Mouse (Mus musculus) limb, embryonic 14.5 days (tissue): ENCODE results near the gene Tfap2e. TPM values are rescaled to one million over a fixed set of nuclear protein-coding genes. Genes with fewer than 3 reads are reported as not detected.

Experiments used
- ATAC-seq: fragments of 200-750 bp; cut with Nextera tagmentation; 2 replicates; pipeline ENCODE4 v1.8.0; 2017; ENCODE audit warnings: low read depth, moderate number of reproducible peaks, moderate TSS enrichment; ENCODE audit not compliant: low FRiP score
- DNase-seq: peaks from one replicate; pipeline ENCODE4 v3.0.0-alpha.2; 2015; ENCODE audit warnings: low spot score
- H3K27ac ChIP-seq: fragments of 300-500 bp; sonication (generic); replicated peaks from 2 replicates; pipeline ENCODE4 v1.5.1; 2014; ENCODE audit warnings: low read depth, mild to moderate bottlenecking, low read length, moderate library complexity, mixed read lengths
- H3K27me3 ChIP-seq: fragments of 300-500 bp; sonication (generic); 2 replicates; pipeline ENCODE4 v1.6.1; 2014; ENCODE audit warnings: low read length, mixed read lengths; ENCODE audit not compliant: control insufficient read depth, insufficient read depth
- H3K36me3 ChIP-seq: fragments of 300-500 bp; sonication (generic); 2 replicates; pipeline ENCODE4 v1.6.1; 2014; ENCODE audit warnings: mild to moderate bottlenecking, low read length, moderate library complexity, mixed read lengths; ENCODE audit not compliant: control insufficient read depth, insufficient read depth
- H3K4me1 ChIP-seq: fragments of 300-500 bp; sonication (generic); 2 replicates; pipeline ENCODE4 v1.6.1; 2014; ENCODE audit warnings: antibody characterized with exemption, low read length, mixed read lengths; ENCODE audit not compliant: control insufficient read depth, insufficient read depth
- H3K4me2 ChIP-seq: fragments of 300-500 bp; sonication (generic); replicated peaks from 2 replicates; pipeline ENCODE4 v1.6.1; 2014; ENCODE audit warnings: low read depth, mild to moderate bottlenecking, low read length, moderate library complexity; ENCODE audit not compliant: severe bottlenecking
- H3K4me3 ChIP-seq: fragments of 300-500 bp; sonication (generic); replicated peaks from 2 replicates; pipeline ENCODE4 v1.5.1; 2014; ENCODE audit warnings: low read length
- H3K9ac ChIP-seq: fragments of 300-500 bp; sonication (generic); 2 replicates; pipeline ENCODE4 v1.6.1; 2014; ENCODE audit warnings: mild to moderate bottlenecking, low read depth, low read length, moderate library complexity; ENCODE audit not compliant: severe bottlenecking
- H3K9me3 ChIP-seq: fragments of 300-500 bp; sonication (generic); 2 replicates; pipeline ENCODE4 v1.6.1; 2016; ENCODE audit warnings: low read length; ENCODE audit not compliant: control insufficient read depth
- POLR2A ChIP-seq: fragments of 200-500 bp; IDR thresholded peaks from 2 replicates; pipeline ENCODE4 v1.8.0; 2012; ENCODE audit warnings: inconsistent platforms, mild to moderate bottlenecking, moderate library complexity, borderline replicate concordance; ENCODE audit not compliant: insufficient read depth, insufficient read length; ENCODE audit errors: extremely low read depth
- WGBS: fragments of 180-500 bp; shearing (Covaris S2); extraction: QIAGEN DNeasy Blood & Tissue Kit; methylation state at CpG from one replicate; pipeline ENCODE4 v1.1.7; 2014; 5-methylcytosine and 5-hydroxymethylcytosine counted together
- polyA plus RNA-seq, 2 experiments: library from polyadenylated mRNA; depleted of rRNA in 1 of 2; stranded (reverse) in 1 of 2; unstranded in 1 of 2; fragments of >200 nt; fragmentation: Nextera tagmentation in 1 of 2; extraction: Ambion mirVana in 1 of 2; gene quantifications; 2 replicates each; pipeline versions ENCODE4 v1.2.1 to v1.2.3; 2012 to 2014

Tfap2e gene
- polyA plus RNA-seq, 2 experiments: 0.34 to 0.48 TPM

DNA sequence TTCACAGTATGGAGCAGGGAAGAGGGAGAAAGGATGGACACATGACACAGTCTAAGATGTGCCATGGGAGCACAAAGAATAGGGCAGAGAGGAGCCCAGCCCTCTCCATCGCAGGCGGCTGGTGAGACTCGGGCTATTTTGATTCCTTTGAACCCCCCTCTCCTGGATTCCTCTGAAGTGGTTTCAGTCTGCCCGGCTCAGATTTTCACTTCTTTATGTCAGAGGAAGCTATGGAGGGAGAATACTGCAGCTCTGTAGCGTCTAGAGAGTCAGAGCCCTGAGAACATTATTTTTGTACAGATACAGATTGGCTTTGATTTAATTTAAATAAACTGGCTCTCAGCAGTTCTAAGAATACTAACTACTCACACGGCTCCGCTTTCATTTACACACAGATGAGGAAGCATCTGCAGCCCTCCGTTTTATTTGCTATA is 43.1 kb upstream of the Tfap2e start:
- no peaks in the 10 kb centered on the region for H3K9me3 ChIP-seq
- no peaks in the 10 kb centered on the region for H3K36me3 ChIP-seq
- TF ChIP-seq POLR2A: no peak
- H3K4me3 ChIP-seq: no peak overlapping the region
- 36% methylated on average over 8 of the region's 8 CpGs for WGBS
- no peak overlapping the region for H3K4me2 ChIP-seq
- H3K4me1 ChIP-seq: peaks cover 41% of the 10 kb centered on the region
- DNase-seq: no peak
- no peak overlapping the region for H3K27ac ChIP-seq
- ATAC-seq: no peak
- no peaks in the 10 kb centered on the region for H3K27me3 ChIP-seq
- no peak overlapping the region; the same call in 1 of the 2 replicates for H3K9ac ChIP-seq

DNA sequence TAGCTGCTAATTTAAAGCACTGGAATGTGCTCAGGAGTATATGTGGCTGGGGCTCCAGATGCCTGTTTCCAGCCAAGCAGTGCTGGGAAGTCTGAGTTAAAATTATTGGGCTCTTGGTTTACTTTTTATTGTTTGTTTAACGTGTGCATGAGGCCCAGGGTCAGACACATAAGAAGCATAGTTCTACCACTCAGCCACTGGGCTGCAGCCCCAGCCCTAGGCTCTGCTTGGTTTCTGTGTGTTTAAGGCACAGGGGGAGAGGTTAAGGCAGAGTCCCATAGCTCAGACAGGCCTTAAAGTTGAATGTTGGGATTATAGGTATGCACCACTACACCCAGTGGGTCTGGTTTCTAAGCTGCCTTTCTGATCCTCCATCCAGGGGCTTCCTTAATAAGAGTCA is 39.1 kb upstream of the Tfap2e start:
- TF ChIP-seq POLR2A: no peak
- no peak for ATAC-seq
- WGBS: 23% methylated on average over 1 of the region's 1 CpGs

DNA sequence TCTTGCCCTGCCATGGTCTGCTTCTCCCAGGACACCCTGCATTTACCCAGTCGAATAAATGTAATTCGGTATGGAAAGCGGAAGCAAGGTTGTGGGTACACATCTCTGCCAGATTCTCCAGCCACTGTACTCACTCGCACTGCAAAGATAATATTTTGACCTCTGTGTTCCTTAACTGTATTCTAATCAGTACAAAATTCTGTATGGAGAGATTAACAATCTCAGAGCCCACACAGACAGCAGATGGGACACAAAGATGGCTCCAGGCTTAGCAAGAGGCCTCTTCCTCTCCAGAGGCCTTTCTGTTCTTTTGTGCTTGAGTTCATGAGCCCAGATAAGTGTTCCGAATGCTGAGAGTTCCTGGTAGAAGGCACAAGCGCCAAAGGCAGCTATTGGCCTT is 37.8 kb upstream of the Tfap2e start:
- WGBS: 90% methylated on average over 6 of the region's 6 CpGs

More for the DNA sequence above, 39.1 kb upstream of the Tfap2e start:
- Histone ChIP-seq H3K4me2 (no peak overlapping the region), H3K27me3 (no peaks in the 10 kb centered on the region), H3K36me3 (no peaks in the 10 kb centered on the region; the same call in 1 of the 2 replicates), H3K27ac (no peak overlapping the region), H3K9me3 (no peaks in the 10 kb centered on the region), H3K4me3 (no peak overlapping the region), H3K4me1 (peaks cover 9% of the 10 kb centered on the region; the same call in 1 of the 2 replicates), H3K9ac (no peak overlapping the region)
- DNase-seq: no peak

DNA sequence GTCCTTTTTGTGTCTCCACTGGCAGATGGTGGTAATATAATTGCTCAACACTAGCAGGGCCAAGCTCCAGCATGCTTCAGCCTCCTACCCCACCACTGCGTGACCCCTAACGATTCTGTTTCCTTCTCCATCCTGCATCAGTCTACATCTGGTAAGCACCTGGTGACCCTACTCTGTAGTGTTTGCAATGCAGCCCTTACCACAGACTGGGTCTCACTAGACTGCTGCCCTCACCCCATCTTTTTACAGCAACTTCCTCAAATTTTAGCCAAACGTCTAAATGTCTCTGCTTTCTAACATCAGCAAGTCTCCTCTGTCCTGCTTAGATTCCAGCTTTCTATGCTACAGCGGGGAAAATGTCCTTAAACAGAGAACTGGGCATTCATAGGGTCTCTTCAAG is 34.8 kb upstream of the Tfap2e start:
- 57% methylated on average over 4 of the region's 4 CpGs for WGBS
- ATAC-seq (no peak), DNase-seq (no peak)
- TF ChIP-seq POLR2A: no peak
- Histone ChIP-seq H3K4me1 (no peaks in the 10 kb centered on the region), H3K9ac (no peak overlapping the region), H3K9me3 (no peaks in the 10 kb centered on the region), H3K4me3 (no peak overlapping the region), H3K36me3 (no peaks in the 10 kb centered on the region; the same call in 1 of the 2 replicates), H3K27ac (no peak overlapping the region), H3K4me2 (no peak overlapping the region), H3K27me3 (no peaks in the 10 kb centered on the region)

More for the DNA sequence above, 37.8 kb upstream of the Tfap2e start:
- Histone ChIP-seq H3K9ac (no peak overlapping the region), H3K4me2 (no peak overlapping the region), H3K27ac (no peak overlapping the region), H3K9me3 (no peaks in the 10 kb centered on the region), H3K36me3 (no peaks in the 10 kb centered on the region; the same call in 1 of the 2 replicates), H3K4me1 (0 out of 2 replicates have a peak, but pooled peaks cover 4% of the 10 kb centered on the region), H3K27me3 (no peaks in the 10 kb centered on the region), H3K4me3 (no peak overlapping the region)
- ATAC-seq: no peak
- TF ChIP-seq POLR2A: no peak
- DNase-seq: no peak

DNA sequence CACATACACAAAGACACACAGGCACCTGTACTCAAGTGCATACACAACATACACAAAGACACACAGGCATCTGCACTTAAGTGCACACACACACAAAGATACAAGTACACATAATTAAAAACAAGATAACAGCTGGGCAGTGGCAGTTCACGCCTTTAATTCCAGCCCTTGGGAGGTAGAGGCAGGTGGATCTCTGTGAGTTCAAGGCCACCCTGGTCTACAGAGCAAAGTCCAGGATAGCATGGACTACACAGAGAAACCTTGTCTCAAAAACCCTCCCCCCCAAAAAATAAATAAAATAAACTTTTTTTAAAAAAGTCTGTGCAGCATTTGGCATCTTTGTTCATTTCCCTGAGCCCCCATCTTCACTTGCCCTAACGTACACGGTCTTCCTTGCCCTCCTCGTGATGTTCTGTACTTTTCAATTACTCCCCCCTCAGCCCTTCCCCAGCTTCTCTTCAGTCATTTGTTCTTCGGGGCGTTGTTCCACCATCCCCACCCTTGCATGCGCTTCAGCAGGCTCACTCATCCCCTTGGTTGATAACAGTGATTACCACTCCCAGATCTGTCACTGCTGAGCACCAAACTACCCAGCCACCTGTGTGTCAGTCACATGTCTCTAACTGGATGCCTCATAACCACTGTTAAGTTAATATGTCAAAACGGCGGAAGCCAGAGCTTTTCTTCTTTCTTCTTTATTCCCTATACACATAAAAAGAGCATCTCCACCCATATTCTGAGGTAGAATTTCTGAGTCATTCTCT is 33.9 kb upstream of the Tfap2e start:
- H3K4me1 ChIP-seq: no peaks in the 10 kb centered on the region
- no peak overlapping the region for H3K4me3 ChIP-seq
- no peaks in the 10 kb centered on the region; the same call in 1 of the 2 replicates for H3K36me3 ChIP-seq
- DNase-seq (no peak), ATAC-seq (no peak)
- no peak overlapping the region for H3K4me2 ChIP-seq
- TF ChIP-seq POLR2A: no peak
- H3K27me3 ChIP-seq: no peaks in the 10 kb centered on the region
- H3K9ac ChIP-seq: no peak overlapping the region
- H3K9me3 ChIP-seq: no peaks in the 10 kb centered on the region
- WGBS: 87% methylated on average over 9 of the region's 9 CpGs
- no peak overlapping the region for H3K27ac ChIP-seq

DNA sequence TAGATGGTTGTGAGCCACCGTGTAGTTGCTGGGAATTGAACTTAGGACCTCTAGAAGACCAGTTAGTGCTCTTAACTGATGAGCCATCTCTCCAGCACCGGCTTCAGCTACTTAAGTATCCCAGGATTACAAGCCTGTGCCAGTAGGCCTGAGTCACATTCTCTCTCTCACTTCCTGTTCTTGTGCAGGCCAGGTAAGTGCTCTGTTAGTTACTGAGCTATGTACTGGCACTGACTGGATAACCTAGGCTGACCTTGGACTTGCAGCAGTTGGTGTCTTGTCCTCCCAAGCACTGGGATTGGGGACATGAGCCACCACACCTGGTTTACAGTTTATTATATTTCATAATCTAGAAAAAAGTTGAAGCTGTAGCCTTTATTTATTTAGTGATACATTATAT is 27.4 kb upstream of the Tfap2e start:
- Histone ChIP-seq H3K4me1 (no peaks in the 10 kb centered on the region), H3K9me3 (no peaks in the 10 kb centered on the region), H3K4me2 (no peak overlapping the region), H3K4me3 (no peak overlapping the region), H3K27ac (no peak overlapping the region), H3K27me3 (no peaks in the 10 kb centered on the region), H3K9ac (no peak overlapping the region), H3K36me3 (peaks cover 32% of the 10 kb centered on the region)
- 94% methylated on average over 2 of the region's 2 CpGs for WGBS
- no peak for TF ChIP-seq POLR2A
- DNase-seq (no peak), ATAC-seq (no peak)
